Mouse (Mus musculus) macrophage (primary cell): Measurements from ENCODE around the gene Pitpnm3. TPM values are rescaled to one million over a fixed set of nuclear protein-coding genes. Genes with fewer than 3 reads are reported as not detected.

Source experiments
- H3K27ac ChIP-seq: fragments of 350-480 bp; formaldehyde crosslinking; 2 replicates; pipeline ENCODE4 v1.9.0; 2021
- H3K36me3 ChIP-seq: fragments of 350-480 bp; formaldehyde crosslinking; 2 replicates; pipeline ENCODE4 v1.9.0; 2021; ENCODE audit errors: inconsistent target
- H3K4me3 ChIP-seq: fragments of 350-480 bp; formaldehyde crosslinking; 2 replicates; pipeline ENCODE4 v1.9.0; 2021; ENCODE audit errors: inconsistent target
- H3K79me2 ChIP-seq: fragments of 350-480 bp; formaldehyde crosslinking; 2 replicates; pipeline ENCODE4 v1.9.0; 2021; ENCODE audit errors: inconsistent target
- WGBS: methylation state at CpG from one replicate; pipeline ENCODE4 v1.1.7; 2026; ENCODE audit warnings: inconsistent platforms; ENCODE audit not compliant: missing documents; 5-methylcytosine and 5-hydroxymethylcytosine counted together
- polyA plus RNA-seq: library from polyadenylated mRNA; stranded (reverse); fragments of 250-400 nt; gene quantifications from 3 replicates; pipeline ENCODE4 v1.2.4, GENCODE M21; 2018; ENCODE audit warnings: inconsistent platforms

Gene Pitpnm3
- polyA plus RNA-seq, 1 experiment from 2014 or later: not detected

- H3K79me2 ChIP-seq: no peaks in the 10 kb centered on the region
- no peaks in the 10 kb centered on the region for H3K36me3 ChIP-seq
- 20% methylated on average over 11 of the region's 11 CpGs for WGBS
- H3K27ac ChIP-seq: no peak overlapping the region
- no peak overlapping the region for H3K4me3 ChIP-seq
These were observed 5.6 kb downstream of the Pitpnm3 start for GRCm38 (mm10) chr11:72130021-72130420.

- no peak overlapping the region for H3K4me3 ChIP-seq
- no peak overlapping the region for H3K27ac ChIP-seq
- H3K79me2 ChIP-seq: no peaks in the 10 kb centered on the region
- WGBS: 77% methylated on average over 8 of the region's 8 CpGs
- no peaks in the 10 kb centered on the region for H3K36me3 ChIP-seq
These were observed 6.3 kb downstream of the Pitpnm3 start for GRCm38 (mm10) chr11:72129032-72129894.

GRCm38 (mm10) chr11:72127450-72128189 is 8.0 kb downstream of the Pitpnm3 start:
- H3K27ac ChIP-seq: no peak overlapping the region
- WGBS: 83% methylated on average over 5 of the region's 5 CpGs
- no peaks in the 10 kb centered on the region for H3K36me3 ChIP-seq
- no peak overlapping the region for H3K4me3 ChIP-seq
- no peaks in the 10 kb centered on the region for H3K79me2 ChIP-seq

GRCm38 (mm10) chr11:72125781-72126180 is 9.8 kb downstream of the Pitpnm3 start:
- Histone ChIP-seq H3K79me2 (no peaks in the 10 kb centered on the region), H3K27ac (no peak overlapping the region), H3K4me3 (no peak overlapping the region), H3K36me3 (no peaks in the 10 kb centered on the region)
- WGBS: 71% methylated on average over 3 of the region's 3 CpGs

GRCm38 (mm10) chr11:72123531-72123930 is 12.0 kb downstream of the Pitpnm3 start:
- Histone ChIP-seq H3K79me2 (no peaks in the 10 kb centered on the region), H3K4me3 (no peak overlapping the region), H3K27ac (no peak overlapping the region), H3K36me3 (no peaks in the 10 kb centered on the region)
- WGBS: 83% methylated on average over 4 of the region's 4 CpGs

GRCm38 (mm10) chr11:72120354-72120753 is 15.2 kb downstream of the Pitpnm3 start:
- Histone ChIP-seq H3K27ac (no peak overlapping the region), H3K79me2 (no peaks in the 10 kb centered on the region), H3K36me3 (no peaks in the 10 kb centered on the region), H3K4me3 (no peak overlapping the region)
- WGBS: 88% methylated on average over 6 of the region's 6 CpGs

GRCm38 (mm10) chr11:72118630-72119029 is 16.9 kb downstream of the Pitpnm3 start:
- Histone ChIP-seq H3K79me2 (no peaks in the 10 kb centered on the region), H3K36me3 (no peaks in the 10 kb centered on the region), H3K27ac (no peak overlapping the region), H3K4me3 (no peak overlapping the region)
- 89% methylated on average over 3 of the region's 3 CpGs for WGBS

- H3K27ac ChIP-seq: no peak overlapping the region
- H3K36me3 ChIP-seq: no peaks in the 10 kb centered on the region
- no peak overlapping the region for H3K4me3 ChIP-seq
- no peaks in the 10 kb centered on the region for H3K79me2 ChIP-seq
- 66% methylated on average over 4 of the region's 4 CpGs for WGBS
These were observed 22.3 kb downstream of the Pitpnm3 start for GRCm38 (mm10) chr11:72113296-72113695.

- no peaks in the 10 kb centered on the region for H3K79me2 ChIP-seq
- H3K36me3 ChIP-seq: no peaks in the 10 kb centered on the region
- no peak overlapping the region for H3K4me3 ChIP-seq
- WGBS: 49% methylated on average over 3 of the region's 3 CpGs
- no peak overlapping the region for H3K27ac ChIP-seq
These were observed 24.9 kb downstream of the Pitpnm3 start for GRCm38 (mm10) chr11:72110726-72111125.

GRCm38 (mm10) chr11:72104223-72104622 is 31.4 kb downstream of the Pitpnm3 start:
- H3K79me2 ChIP-seq: no peaks in the 10 kb centered on the region

GRCm38 (mm10) chr11:72103530-72103929 is 32.0 kb downstream of the Pitpnm3 start:
- Histone ChIP-seq H3K36me3 (no peaks in the 10 kb centered on the region), H3K79me2 (no peaks in the 10 kb centered on the region), H3K4me3 (no peak overlapping the region), H3K27ac (no peak overlapping the region)
- WGBS: 76% methylated on average over 7 of the region's 7 CpGs

More at GRCm38 (mm10) chr11:72104223-72104622, 31.4 kb downstream of the Pitpnm3 start:
- Histone ChIP-seq H3K36me3 (no peaks in the 10 kb centered on the region), H3K4me3 (no peak overlapping the region), H3K27ac (no peak overlapping the region)
- WGBS: 81% methylated on average over 8 of the region's 8 CpGs

GRCm38 (mm10) chr11:72100996-72101395 is 34.6 kb downstream of the Pitpnm3 start:
- Histone ChIP-seq H3K27ac (no peak overlapping the region), H3K36me3 (no peaks in the 10 kb centered on the region), H3K4me3 (no peak overlapping the region), H3K79me2 (no peaks in the 10 kb centered on the region)
- WGBS: 94% methylated on average over 3 of the region's 4 CpGs

- no peak overlapping the region for H3K4me3 ChIP-seq
- H3K27ac ChIP-seq: no peak overlapping the region
- WGBS: 75% methylated on average over 4 of the region's 4 CpGs
- H3K79me2 ChIP-seq: no peaks in the 10 kb centered on the region
- no peaks in the 10 kb centered on the region for H3K36me3 ChIP-seq
These were observed 36.4 kb downstream of the Pitpnm3 start for GRCm38 (mm10) chr11:72099181-72099580.

GRCm38 (mm10) chr11:72098027-72098426 is 37.6 kb downstream of the Pitpnm3 start:
- 92% methylated on average over 3 of the region's 3 CpGs for WGBS
- no peaks in the 10 kb centered on the region for H3K79me2 ChIP-seq
- H3K4me3 ChIP-seq: no peak overlapping the region
- H3K27ac ChIP-seq: no peak overlapping the region
- H3K36me3 ChIP-seq: no peaks in the 10 kb centered on the region

GRCm38 (mm10) chr11:72095994-72096393 is 39.6 kb downstream of the Pitpnm3 start:
- WGBS: 82% methylated on average over 3 of the region's 3 CpGs
- Histone ChIP-seq H3K79me2 (no peaks in the 10 kb centered on the region), H3K36me3 (no peaks in the 10 kb centered on the region), H3K27ac (no peak overlapping the region), H3K4me3 (no peak overlapping the region)
